Mouse (Mus musculus) MEL (cell line): ENCODE data around the gene Duox1.

ENCODE experiments used
- CHD2 ChIP-seq: IDR thresholded peaks from 2 replicates; pipeline ENCODE4 v1.6.1; 2011; ENCODE audit warnings: low read length, improper control_type of control experiment
- CTCF ChIP-seq, 3 experiments: IDR thresholded peaks in 2 of 3; conservative IDR thresholded peaks in 1 of 3; 2 replicates each; pipeline ENCODE4 v1.5.1; 2011 to 2012; ENCODE audit warnings: low read length in 3 of 3, low read depth in 2 of 3, mild to moderate bottlenecking in 2 of 3, improper control_type of control experiment in 1 of 3, inconsistent platforms in 1 of 3, mixed read lengths in 1 of 3, moderate library complexity in 1 of 3; ENCODE audit not compliant: control insufficient read depth in 1 of 3, insufficient read depth in 1 of 3, poor library complexity in 1 of 3, severe bottlenecking in 1 of 3
- E2F4 ChIP-seq: IDR thresholded peaks from 2 replicates; pipeline ENCODE4 v1.6.1; 2011; ENCODE audit warnings: low read depth, low read length, improper control_type of control experiment, borderline replicate concordance
- EP300 ChIP-seq, 2 experiments: IDR thresholded peaks; 2 replicates each; pipeline ENCODE4 v1.6.1; 2011; ENCODE audit warnings: improper control_type of control experiment in 2 of 2, low read length in 2 of 2, low read depth in 1 of 2, mild to moderate bottlenecking in 1 of 2
- ETS1 ChIP-seq: IDR thresholded peaks from 2 replicates; pipeline ENCODE4 v1.6.1; 2012; ENCODE audit warnings: low read depth, mild to moderate bottlenecking, inconsistent platforms, low read length, improper control_type of control experiment, moderate library complexity
- MYC ChIP-seq: IDR thresholded peaks from 2 replicates; pipeline ENCODE4 v1.6.1; 2011; ENCODE audit warnings: low read depth, mild to moderate bottlenecking, low read length, improper control_type of control experiment, moderate library complexity
- POLR2A ChIP-seq, 2 experiments: IDR thresholded peaks; 2 replicates each; pipeline ENCODE4 v1.6.1; 2011 to 2012; ENCODE audit warnings: low read length in 2 of 2, mild to moderate bottlenecking in 2 of 2, control low read depth in 1 of 2, improper control_type of control experiment in 1 of 2, low read depth in 1 of 2, moderate library complexity in 1 of 2; ENCODE audit not compliant: control insufficient read depth in 1 of 2, insufficient read depth in 1 of 2, poor library complexity in 1 of 2
- RCOR1 ChIP-seq: IDR thresholded peaks from 2 replicates; pipeline ENCODE4 v1.6.1; 2012; ENCODE audit warnings: low read depth, mild to moderate bottlenecking, inconsistent platforms, low read length, improper control_type of control experiment
- SIN3A ChIP-seq: IDR thresholded peaks from 2 replicates; pipeline ENCODE4 v1.6.1; 2012; ENCODE audit warnings: low read length, improper control_type of control experiment, inconsistent platforms
- SMC3 ChIP-seq: IDR thresholded peaks from 2 replicates; pipeline ENCODE4 v1.6.1; 2011; ENCODE audit warnings: low read depth, low read length, improper control_type of control experiment
- USF1 ChIP-seq: IDR thresholded peaks from 2 replicates; pipeline ENCODE4 v1.6.1; 2014; ENCODE audit warnings: low read depth, mild to moderate bottlenecking, inconsistent platforms, low read length, improper control_type of control experiment, moderate library complexity
- USF2 ChIP-seq, 2 experiments: IDR thresholded peaks; 2 replicates each; pipeline ENCODE4 v1.6.1; 2011 to 2012; ENCODE audit warnings: improper control_type of control experiment in 2 of 2, low read length in 2 of 2, borderline replicate concordance in 1 of 2, inconsistent platforms in 1 of 2, low read depth in 1 of 2, mild to moderate bottlenecking in 1 of 2; ENCODE audit not compliant: insufficient read depth in 1 of 2
- ZKSCAN1 ChIP-seq: IDR thresholded peaks from 2 replicates; pipeline ENCODE4 v1.6.1; 2012; ENCODE audit warnings: low read depth, mild to moderate bottlenecking, inconsistent platforms, low read length, improper control_type of control experiment, moderate library complexity

DNA sequence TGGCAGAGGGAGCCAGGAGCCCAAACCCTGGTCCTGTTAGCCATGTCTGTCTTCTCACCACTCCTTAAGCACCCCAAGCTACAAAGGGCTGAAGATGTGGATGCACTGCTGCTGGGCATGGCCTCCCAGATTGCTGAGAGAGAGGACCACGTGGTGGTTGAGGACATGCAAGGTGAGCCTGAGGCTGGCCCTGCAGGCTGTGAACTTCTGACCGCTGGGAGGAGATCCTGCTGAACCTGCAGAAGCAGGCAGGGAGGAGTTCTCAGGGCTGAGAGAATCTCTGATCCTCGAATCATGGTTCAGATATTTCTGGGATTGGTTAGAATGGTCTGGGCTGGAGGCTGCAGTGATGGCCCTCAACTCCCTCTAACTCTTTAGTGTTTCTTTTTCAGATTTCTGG, 8.5 kb downstream of the Duox1 start:
- TF ChIP-seq CTCF (IDR thresholded peaks at IDR 0.05 in 2 of 3, conservative IDR thresholded peaks at IDR 0.05 in 1 of 3; ENCODE audit: control insufficient read depth in 1 of 3, insufficient read depth in 1 of 3, low read depth in 2 of 3, low read length in 3 of 3, poor library complexity in 1 of 3, severe bottlenecking in 1 of 3) (no peak), POLR2A (IDR thresholded peaks at IDR 0.05; ENCODE audit: control insufficient read depth in 1 of 2, insufficient read depth in 1 of 2, low read depth in 1 of 2, low read length in 2 of 2, poor library complexity in 1 of 2) (no peak), SMC3 (no peak), EP300 (IDR thresholded peaks at IDR 0.05; ENCODE audit: low read depth in 1 of 2, low read length in 2 of 2) (no peak), E2F4 (no peak), USF2 (IDR thresholded peaks at IDR 0.05; ENCODE audit: borderline replicate concordance in 1 of 2, insufficient read depth in 1 of 2, low read depth in 1 of 2, low read length in 2 of 2) (no peak), RCOR1 (no peak), MYC (no peak), CHD2 (no peak), ZKSCAN1 (no peak), USF1 (no peak), SIN3A (no peak), ETS1 (no peak)
